Mouse (Mus musculus) E14TG2a.4 (cell line): Measurements from ENCODE around the gene Fance.

ENCODE experiments used
- CTCF ChIP-seq: conservative IDR thresholded peaks from 2 replicates; pipeline ENCODE4 v1.5.1; 2014; ENCODE audit warnings: low read length
- NANOG ChIP-seq: IDR thresholded peaks from 2 replicates; pipeline ENCODE4 v1.6.1; 2014; ENCODE audit warnings: borderline replicate concordance, low read length, mixed read lengths

- TF ChIP-seq CTCF (no peak), NANOG (no peak)
Observed at GRCm38 (mm10) chr17:28345271-28345721, 32.0 kb downstream of the Fance start.
